Mouse (Mus musculus) Muller cell, postnatal 12 days (primary cell): ENCODE data around the gene Cd101.
A peak's percentile ranks its signal among the peaks of the same experiment; 100 is the strongest.

Source experiments
- DNase-seq: peaks from one replicate; pipeline ENCODE4 v3.0.0-alpha.2; 2015; ENCODE audit errors: inconsistent ontology term

The Cd101 gene

DNA sequence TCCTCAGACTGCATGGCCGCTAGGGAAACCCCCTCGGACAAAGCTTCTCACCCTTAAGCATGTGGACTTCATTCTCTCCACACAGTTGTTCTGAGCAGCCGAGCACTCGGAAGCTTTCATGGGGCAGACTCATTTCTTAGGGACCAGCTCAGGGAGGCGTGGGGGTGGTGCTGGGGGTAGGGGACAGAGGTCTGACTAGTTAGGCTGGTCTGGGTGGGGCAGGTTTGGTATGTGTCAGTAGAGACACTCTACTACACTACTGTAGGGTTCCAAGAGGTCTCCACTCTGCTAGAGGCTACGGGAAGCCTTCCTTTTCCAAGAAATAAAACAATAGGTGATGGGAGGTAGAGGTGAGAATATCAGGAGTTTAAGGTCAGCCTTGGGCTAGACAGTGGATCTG is 15.3 kb upstream of the Cd101 start:
- DNase-seq, result no peak

DNA sequence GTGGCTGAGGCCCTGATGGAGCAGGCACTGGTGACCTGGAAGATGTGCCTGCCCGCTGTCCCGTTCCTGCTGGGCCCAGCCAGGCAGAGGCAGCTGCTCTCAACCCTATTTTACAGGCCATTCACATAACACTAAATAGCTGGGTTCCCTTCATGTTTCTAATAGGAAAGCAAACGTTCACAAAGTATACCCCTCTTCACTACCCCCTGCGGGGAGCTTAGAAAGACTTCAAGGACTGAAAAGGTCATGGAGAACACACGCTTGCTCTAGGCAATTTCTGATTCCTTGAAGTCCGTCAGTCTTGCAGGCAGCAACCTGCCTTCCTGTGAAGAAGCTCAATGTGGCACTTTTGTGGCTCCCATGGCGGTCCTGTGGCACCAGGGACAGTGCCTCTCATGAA is 12.6 kb upstream of the Cd101 start:
- no peak for DNase-seq

DNA sequence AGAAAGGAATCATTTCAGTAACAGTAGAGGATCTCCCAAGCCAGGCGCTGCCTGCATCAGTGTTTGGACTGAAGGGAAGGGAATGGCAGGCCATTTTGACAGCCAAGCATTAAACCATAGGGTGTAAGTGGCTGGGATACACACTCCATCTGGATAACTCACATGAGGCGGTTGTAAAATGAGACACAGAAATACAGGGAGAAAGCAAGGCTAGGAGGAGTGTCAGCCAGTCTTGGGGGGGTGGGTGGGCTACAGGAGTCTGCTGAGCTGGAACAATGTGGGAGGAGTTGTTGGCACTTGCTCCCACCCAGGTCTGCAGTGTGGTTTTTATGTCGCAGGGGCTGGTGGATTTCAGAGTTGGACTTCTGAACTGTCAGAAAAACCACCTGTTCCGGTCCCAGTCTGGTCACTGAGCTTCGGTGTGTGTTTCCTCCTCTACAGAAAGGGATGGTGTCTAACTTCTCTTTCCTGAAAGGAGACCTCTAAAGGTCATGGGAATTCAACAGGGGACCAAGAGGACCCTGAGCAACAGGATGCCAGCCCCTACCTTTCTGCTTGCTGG is 8.7 kb upstream of the Cd101 start:
- DNase-seq, result no peak

DNA sequence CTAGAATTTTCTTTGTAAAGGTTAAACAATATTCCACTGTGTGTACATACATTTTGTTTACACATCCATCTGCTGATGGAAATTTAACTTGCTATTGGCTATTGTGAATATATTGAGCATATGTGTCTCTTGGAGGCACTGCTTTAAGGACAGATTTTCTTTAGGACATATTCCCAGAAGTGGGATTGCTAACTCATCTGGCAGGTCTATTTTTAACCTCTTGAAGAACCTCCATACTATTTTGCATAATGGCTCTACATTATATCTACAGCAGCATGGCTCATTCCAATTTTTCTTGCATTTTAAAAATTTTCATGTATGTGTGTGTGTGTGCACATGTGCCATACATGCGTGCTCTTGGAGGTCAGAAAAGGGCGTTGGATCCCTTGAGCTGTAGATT is 6.6 kb upstream of the Cd101 start:
- DNase-seq, result no peak

DNA sequence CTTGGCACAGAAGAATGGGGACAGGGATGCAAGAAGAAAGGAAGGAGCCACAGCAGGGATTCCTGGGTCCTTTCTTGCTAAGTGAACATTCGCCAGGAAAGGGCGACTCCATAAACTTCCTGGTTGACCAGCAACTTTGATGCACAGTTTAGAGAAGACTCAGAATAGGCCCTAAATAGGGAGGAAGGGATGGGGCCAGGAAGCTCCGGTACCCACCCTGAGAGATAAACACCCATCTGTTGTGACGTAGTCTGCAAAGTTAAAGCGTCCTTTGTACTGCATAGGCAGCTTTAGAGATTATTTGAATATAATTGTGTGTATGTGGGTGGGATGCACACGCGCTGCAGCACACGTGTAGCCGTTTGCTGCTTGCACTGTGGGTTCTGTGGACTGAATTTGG is 5.2 kb upstream of the Cd101 start:
- no peak for DNase-seq

DNA sequence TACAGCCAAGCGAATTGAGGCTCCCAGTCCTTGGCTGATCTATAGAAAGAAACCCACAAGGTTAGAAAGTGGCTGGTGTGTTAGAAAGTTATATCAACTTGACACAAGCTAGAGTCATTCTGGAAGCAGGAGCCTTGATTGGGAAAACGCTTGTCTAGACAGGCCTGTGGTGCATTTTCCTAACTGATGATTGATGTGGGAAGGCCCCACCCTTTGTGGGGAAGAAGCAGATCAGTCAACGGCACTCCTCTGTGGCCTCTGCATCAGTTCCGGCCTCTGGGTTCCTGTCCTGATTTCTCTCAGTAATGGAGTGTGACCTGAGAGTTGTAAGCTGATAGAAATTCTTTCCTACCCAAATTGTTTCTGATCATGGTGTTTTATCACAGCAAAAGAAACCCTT is 4.3 kb upstream of the Cd101 start:
- DNase-seq, result no peak

DNA sequence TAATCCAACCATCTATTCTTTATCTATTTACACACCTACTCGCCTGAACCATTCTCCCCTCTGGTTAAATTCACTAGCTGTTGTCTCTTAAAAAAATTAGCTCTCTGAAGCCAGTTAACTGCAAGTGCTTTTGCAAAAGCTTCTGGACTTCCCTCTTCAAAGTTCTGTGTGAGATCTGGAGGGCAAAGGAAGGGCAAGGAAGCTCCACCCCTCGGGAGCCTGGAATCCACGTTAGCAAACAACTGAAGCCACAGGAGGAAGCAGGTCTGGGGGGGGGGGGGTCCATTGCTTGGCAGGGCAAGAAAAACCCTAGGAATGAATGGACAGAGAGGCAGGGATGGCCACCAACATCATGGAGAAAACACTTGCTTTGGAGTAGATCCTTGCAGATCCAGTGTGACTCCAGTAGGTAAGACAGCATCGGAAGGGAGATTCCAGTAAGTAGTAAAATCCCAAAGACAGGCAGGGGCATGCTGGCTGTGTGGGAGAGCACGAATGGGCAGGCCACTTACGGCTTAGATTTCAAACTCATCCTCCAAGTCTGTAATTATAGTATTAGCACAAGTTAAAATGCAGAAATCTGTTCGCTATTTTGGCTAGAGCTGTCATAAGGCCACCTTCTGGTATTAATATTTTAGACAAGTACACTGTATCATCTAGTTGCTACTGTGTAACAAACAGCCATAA is 2.2 kb upstream of the Cd101 start:
- peak; percentile 16 for DNase-seq

DNA sequence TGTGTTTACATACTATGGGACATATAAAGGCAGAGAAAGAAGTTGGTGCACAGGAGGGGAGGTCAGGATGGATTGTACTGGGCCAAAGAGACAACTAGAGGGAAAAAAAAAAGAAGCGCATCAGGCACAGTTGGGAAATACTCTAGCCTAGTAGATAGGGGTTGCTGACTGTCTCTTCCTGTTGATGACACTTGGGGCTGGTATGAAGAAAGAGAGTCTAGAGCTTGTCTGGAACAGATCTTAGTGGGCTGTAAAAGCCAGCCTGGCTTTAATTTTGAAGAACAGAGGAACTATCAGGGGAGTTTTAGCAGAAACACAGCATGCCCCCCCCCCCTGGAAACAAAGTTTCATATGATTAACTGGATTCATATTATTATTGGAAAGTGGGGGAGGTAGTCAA is 1.3 kb upstream of the Cd101 start:
- DNase-seq, result no peak

DNA sequence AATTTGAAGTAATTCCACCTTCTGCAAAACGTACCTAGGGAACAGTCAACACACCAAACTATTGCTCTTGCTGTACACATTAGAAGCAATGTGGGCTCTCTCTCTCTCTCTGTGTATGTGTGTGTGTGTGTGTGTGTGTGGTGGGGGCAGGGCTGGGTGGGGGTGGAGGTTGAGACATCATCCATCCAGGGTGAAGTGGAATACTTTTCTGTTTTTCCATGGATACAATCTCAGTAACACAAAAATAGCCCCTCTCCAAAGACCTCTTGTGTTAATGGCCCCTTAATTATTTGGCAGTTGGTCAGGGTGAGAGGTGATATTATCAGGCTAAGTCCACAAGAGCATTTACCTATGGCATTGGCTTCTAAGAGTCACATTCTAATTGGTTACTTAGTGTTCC is 2.6 kb downstream of the Cd101 start:
- DNase-seq, result no peak

DNA sequence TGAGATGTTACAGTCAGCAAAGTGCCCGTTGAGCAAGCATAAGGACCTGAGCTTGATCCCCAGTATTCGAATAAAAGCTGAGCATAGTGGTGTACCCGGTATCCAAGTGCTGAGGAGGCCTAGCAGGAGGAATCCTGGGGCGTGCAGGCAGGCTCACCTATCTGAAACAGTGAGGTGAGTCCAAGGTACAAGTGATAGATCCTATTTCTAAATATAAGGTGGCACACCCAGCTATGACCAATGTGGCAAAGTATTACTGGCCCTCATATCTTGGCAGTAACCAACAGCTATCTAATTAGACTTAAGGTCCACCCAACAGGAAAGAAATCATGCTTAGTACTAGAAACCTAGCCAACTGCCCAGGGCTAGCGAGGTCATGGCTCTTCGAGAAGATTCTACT is 6.4 kb downstream of the Cd101 start:
- no peak for DNase-seq

DNA sequence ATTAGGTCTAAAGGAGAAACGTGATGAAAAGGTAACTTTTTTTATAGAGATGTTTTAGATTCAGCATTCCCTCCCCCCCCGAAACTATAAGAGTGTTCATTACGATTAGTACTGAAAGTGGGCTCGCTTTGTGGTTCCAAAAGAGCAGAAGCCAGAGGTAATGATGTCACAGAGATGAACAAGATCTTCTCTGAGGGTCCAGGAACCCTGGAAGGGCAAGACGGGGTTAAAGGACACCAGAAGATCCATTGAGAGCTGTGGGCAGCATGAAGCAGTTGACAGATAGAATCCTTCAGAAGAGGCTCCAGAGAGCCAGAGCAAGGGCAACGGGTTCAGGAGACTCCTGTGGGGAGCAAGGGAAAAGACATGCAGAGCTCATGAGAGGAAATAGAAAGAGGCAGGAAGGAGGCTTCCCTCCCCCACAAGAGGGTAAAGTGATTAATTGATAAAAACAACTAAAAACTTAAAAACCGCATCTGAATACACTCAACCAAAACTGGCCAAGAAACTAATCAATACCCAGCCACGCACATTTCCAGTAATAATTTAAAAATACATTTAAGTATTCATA is 7.8 kb downstream of the Cd101 start:
- no peak for DNase-seq

DNA sequence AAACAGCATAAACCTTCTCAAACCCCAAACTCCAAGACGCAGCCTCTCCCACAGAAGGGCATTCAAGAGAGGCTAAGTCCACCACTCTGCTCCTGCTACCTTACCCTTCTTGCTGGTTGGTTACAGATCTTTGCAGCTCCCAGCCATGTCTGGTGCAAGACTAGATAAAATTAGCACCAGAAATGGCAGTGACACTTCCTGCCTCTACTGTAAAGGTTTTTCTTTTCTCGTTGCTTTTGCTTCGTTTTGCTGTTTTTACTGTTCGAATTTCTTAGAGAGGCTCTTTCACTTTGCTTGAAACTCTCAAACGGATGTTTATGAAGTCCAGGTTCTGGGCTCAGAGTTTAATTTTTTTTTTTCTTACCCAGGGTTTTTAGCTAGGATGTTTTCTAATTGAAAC is 8.3 kb downstream of the Cd101 start:
- DNase-seq, result no peak

DNA sequence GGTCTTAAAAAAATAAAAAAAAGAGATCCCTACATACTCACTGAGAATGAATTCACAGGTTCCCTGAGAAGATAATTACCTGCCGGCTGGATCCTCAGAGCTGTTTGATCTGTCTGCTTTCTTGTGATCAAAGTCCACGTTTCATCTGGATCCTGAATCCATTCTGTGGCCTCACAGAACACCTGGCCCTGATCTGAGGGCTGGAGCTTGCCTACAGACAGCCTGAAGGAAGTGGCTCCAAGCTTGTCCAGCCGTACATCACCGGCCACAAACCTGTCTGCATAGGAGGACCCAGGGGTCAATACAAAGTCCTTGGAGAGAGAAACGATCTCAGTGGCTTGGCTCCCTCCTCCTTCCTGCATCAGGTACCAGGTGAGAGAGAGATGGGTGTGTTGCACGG is 10.9 kb downstream of the Cd101 start:
- DNase-seq, result no peak

DNA sequence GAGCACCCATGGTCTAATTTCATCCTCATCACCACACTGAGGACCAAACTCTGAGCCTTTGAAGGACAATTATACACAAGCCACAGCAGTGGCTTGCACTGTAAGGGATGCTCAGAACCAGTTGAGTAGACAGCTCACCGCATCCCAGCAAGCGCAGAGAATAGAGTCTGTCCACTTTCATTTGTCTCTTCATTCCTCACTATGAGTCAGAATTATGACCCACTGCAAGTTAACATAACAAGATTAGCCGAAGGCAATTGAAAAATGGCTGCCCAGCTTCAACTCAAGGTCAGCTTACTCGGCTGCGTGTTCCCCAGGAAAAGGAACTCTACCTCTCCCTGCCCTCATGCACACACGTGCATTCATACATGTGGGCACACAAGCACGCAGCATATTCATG is 13.3 kb downstream of the Cd101 start:
- DNase-seq, result peak; percentile 90

DNA sequence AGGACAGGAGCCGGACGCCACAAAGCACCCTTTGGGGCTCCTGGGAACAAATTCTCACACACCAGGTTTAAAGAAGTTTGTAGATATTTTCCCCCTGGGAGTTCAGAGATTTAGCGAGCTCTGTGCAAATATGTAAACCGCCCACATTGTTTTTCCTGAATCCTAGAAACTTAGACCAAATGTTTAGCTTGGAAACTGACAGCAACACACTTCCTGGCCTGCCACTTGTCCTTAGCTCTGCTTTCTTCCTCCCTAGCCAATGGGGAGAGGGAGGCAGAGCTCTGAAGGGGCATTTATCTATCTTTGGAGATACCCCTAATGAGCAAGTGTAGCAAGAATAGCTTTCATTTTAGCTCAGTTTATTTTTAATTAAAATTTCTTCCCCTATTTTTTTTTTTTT is 14.1 kb downstream of the Cd101 start:
- no peak for DNase-seq

DNA sequence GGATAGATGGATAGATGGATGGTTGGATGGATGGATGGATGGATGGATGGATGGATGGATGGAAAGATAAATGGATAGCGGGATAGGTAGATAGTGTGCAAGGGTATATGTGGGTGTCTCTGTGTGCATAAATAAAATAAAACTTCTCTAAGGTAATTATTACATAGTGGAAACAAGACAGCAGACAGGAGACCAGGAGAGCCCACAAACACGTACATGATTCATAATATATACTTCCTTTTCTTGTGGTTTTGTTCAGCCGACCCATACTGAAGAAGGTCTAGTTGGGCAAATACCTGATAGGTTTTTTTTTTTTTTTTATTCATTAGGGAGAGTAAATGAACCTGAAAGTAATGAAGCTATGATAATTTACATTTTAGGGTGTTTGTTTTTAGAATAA is 15.8 kb downstream of the Cd101 start:
- no peak for DNase-seq

DNA sequence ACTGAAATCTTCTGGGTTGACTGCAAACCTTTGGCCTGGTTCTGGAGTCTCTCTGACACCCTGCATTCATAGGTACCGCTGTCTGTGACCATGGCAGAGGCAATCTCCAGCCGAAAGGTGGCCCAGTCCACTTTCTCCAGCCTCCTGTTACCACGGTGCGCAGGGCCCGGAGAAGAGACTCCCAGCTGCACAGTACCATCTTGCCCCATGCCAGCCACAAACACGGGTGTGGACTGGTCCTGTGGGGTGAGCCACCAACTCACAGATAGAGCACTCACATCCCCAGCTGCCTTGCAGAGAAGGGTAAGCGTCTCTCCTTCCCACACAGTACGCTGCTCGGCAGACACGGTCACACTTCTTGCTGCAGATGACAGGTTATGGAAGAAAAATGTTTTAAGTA is 16.4 kb downstream of the Cd101 start:
- no peak for DNase-seq

DNA sequence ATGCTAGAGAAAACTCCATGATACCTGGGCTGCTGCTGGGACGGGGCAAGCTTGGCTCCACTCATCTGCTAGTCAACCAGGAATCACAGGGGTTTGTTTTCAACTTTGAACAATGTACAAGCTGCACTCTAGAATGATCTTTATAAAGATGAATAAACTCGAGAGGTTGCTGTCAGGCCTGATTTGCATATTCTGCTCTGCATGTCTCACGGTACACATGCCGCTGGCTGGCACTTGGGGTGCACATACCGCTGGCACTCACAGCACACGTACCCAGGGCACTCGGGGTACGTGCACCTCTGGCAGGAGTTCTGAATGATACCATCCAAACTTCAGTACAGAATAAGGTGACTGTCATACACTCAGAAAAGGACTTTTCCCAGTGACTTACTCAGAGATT is 16.8 kb downstream of the Cd101 start:
- DNase-seq, result no peak

DNA sequence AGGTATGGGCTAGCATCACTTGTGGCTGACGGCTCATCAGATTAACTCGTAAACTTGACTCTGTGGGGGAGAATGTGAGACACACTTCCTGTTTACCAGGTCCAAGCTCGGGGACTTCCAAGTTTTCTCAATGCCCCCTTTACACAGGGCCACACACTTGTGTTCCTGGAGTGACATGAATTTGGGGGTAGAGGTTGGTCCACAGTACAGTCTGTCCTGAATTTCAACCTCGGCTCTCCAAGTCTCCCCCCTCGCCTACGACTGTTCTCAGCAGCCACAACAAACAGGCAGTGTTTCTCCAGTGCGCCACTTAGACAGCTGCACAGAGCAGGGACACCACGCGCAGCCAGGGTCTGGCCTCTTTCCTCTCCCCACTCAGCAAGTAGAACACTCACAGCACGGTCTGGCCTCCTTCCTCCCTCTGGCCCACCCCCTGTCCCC is 17.2 kb downstream of the Cd101 start:
- DNase-seq, result no peak

DNA sequence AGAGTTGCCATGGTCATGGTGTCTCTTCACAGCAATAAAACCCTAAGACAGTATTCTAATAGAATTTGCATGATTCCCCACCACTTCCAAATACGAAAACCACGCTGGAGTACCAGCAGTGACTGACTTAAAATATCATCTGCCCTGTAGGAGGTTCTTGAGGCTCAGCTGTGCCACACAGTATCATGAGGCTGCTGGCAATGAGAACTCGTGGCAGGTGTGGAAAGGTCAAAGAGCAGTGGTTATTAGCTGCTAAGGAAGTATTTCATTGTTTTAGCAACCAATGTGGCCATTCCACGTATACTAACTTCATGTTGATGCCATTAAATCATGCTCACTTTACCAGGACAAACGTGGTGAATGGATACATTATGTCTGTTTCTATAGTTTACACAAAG is 18.2 kb downstream of the Cd101 start:
- DNase-seq, result no peak

DNA sequence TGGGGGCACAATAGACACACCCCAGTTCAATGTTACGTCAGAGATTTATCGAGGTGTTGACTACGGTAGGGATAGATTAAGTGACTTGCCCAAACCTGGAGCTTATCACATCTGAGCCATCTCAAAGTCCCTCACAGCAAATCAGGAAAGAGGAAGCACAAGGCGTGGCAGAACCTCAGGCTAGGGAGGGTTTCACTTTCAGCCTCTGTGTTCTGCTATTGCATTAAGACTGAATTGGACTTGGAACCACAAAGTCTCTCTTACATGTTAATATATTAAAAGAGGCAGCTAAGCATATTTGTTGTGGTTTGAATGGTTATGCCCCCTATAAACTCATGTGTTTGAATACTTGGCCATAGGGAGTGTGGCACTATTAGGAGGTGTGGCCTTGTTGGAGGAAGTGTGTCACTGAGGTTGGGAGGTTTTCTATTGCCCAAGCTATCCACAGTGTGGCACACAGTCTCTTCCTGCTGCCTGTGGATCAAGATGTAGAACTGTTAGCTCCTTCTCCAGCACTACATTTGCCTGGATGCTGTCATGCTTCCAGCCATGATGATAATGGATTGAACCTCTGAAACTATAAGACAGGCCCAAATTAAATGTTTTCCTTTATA is 18.7 kb downstream of the Cd101 start:
- no peak for DNase-seq

DNA sequence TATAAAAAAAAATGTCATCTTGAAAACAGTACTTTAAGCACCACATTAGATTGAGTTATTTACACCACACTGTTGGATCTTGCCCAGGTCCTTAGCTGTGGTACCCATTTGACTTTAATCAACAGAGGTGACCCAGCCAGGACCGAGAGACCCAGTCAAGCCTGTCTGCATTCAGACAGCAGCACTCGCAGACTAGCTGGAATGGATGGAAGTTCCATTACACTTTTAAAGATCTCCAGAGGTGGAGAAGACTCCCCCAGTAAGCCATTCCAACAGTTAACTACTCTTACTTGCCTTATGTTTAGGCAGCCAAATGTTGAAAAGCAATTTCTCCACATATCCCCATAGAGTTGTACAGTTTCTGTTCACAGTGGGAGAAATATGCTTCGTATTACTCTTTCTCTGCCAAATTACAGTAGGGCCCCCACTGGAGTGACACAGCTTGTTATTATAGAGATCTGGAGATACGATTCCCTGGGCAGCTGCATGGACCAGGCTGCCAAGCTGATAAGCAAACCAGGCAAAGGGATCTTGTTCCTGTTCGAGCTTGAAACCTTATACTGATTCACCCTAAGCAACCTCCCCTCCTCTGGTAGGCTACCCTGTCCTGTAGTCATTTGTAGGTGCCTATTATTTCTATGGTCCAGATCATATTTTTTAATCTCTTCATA is 22.1 kb downstream of the Cd101 start:
- DNase-seq, result no peak

DNA sequence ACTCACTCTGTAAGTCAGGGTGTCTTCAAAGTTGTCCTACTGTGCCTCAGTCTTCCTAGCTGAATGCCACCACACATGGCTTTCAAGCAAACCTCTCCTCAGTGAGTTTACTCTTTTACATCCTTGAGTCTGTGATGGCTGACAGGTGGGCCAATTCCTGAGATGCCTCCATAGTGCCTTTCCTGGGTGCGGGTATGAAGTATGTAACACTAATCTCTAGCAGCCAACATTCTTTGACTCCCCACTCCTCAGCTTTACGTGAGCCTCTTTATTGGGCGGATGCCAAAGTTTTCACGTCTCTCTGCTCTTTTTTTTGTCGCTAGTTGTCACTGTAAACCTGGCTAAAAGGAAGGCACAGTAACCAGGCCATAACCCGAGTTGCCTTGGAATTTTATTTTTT is 24.0 kb downstream of the Cd101 start:
- DNase-seq, result no peak
